Mouse (Mus musculus) lung, adult 2 months (tissue): ENCODE data around the gene Otof.

Experiments
- CTCF ChIP-seq: fragments of 200-500 bp; IDR thresholded peaks from 2 replicates; pipeline ENCODE4 v1.5.1; 2011; ENCODE audit warnings: mild to moderate bottlenecking, low read length, control low read depth; ENCODE audit not compliant: insufficient read depth
- POLR2A ChIP-seq: fragments of 200-500 bp; IDR thresholded peaks from 2 replicates; pipeline ENCODE4 v1.6.1; 2011; ENCODE audit warnings: low read depth, mild to moderate bottlenecking, control low read depth, low read length, borderline replicate concordance; ENCODE audit errors: extremely low read depth

- TF ChIP-seq POLR2A = no peak
- no peak for TF ChIP-seq CTCF
Measured at GRCm38 (mm10) chr5:30495288-30495687, 33.6 kb upstream of the Otof start.
